Mouse (Mus musculus) Muller cell, postnatal 12 days (primary cell): ENCODE measurements around the gene Olfr921.

Experiments
- DNase-seq: peaks from one replicate; pipeline ENCODE4 v3.0.0-alpha.2; 2015; ENCODE audit errors: inconsistent ontology term

Olfr921 gene

GRCm38 (mm10) chr9:38772768-38773167 is at the start of gene Olfr921:
Gene Olfr921, plus strand, starts transcription at chr9:38773068.
- DNase-seq, result no peak

GRCm38 (mm10) chr9:38724044-38724443 is 48.8 kb upstream of the Olfr921 start:
- DNase-seq, result no peak

GRCm38 (mm10) chr9:38728218-38728617 is 44.6 kb upstream of the Olfr921 start:
- DNase-seq, result no peak

- no peak for DNase-seq
Measured at GRCm38 (mm10) chr9:38741408-38741807, 31.5 kb upstream of the Olfr921 start.

- DNase-seq, result no peak
Measured at GRCm38 (mm10) chr9:38744619-38745315, 28.1 kb upstream of the Olfr921 start.

- DNase-seq, result no peak
Measured at GRCm38 (mm10) chr9:38751999-38752398, 20.9 kb upstream of the Olfr921 start, which contains the start of gene Olfr920. Gene Olfr920, plus strand, starts transcription at chr9:38752299.

- DNase-seq, result no peak
Measured at GRCm38 (mm10) chr9:38792689-38793088, 19.8 kb downstream of the Olfr921 start.

GRCm38 (mm10) chr9:38805696-38806095 is 32.8 kb downstream of the Olfr921 start:
- DNase-seq, result no peak

GRCm38 (mm10) chr9:38814314-38814713 is 41.4 kb downstream of the Olfr921 start, which contains the start of gene Olfr922:
Gene Olfr922, plus strand, starts transcription at chr9:38814614.
- no peak for DNase-seq

GRCm38 (mm10) chr9:38815458-38815986 is 42.7 kb downstream of the Olfr921 start:
- DNase-seq, result no peak

- no peak for DNase-seq
Measured at GRCm38 (mm10) chr9:38826245-38826644, 53.4 kb downstream of the Olfr921 start, which contains the start of gene Olfr923. Gene Olfr923, plus strand, starts transcription at chr9:38826545.
